Mouse (Mus musculus) spleen, postnatal 14 days (tissue): ENCODE data around the gene Trim31.

Source experiments
- DNase-seq, 2 experiments: peaks; one replicate each; pipeline ENCODE4 v3.0.0; 2021 to 2022; ENCODE audit warnings: low spot score in 2 of 2

Gene Trim31

GRCm38 (mm10) chr17:36944121-36944775 lies 46.3 kb downstream of the Trim31 start:
- no peak for DNase-seq

GRCm38 (mm10) chr17:36947051-36947819 lies 49.3 kb downstream of the Trim31 start:
- no peak for DNase-seq

- no peak for DNase-seq
Measured at GRCm38 (mm10) chr17:36948286-36948685, 50.4 kb downstream of the Trim31 start.

- DNase-seq, result no peak
Measured at GRCm38 (mm10) chr17:36949265-36949664, 51.3 kb downstream of the Trim31 start.

GRCm38 (mm10) chr17:36950981-36951947 lies 53.3 kb downstream of the Trim31 start, which contains the start of gene Ppp1r11:
Gene Ppp1r11 (minus strand): TSS chr17:36951741.
- peak; percentile 78 to 88 for DNase-seq

GRCm38 (mm10) chr17:36952631-36953030 lies 54.7 kb downstream of the Trim31 start:
- no peak for DNase-seq

GRCm38 (mm10) chr17:36953062-36953461 lies 55.1 kb downstream of the Trim31 start:
- no peak for DNase-seq

GRCm38 (mm10) chr17:36957999-36958743 lies 60.3 kb downstream of the Trim31 start, which contains the start of the genes Znrd1 and Znrd1as:
Gene Znrd1 (minus strand): TSS chr17:36958559.
Gene Znrd1as (plus strand): TSS chr17:36958592.
- DNase-seq, result peak; percentile 72 to 83

GRCm38 (mm10) chr17:36958884-36959283 lies 61.0 kb downstream of the Trim31 start:
- DNase-seq, result no peak
